Mouse (Mus musculus) heart, adult 2 months (tissue): ENCODE data around the gene Trmu. TPM values are rescaled to one million over a fixed set of nuclear protein-coding genes. Genes with fewer than 3 reads are reported as not detected.

Experiments used
- DNase-seq, 2 experiments: peaks; one replicate each; pipeline ENCODE4 v3.0.0; 2021
- H3K27ac ChIP-seq: fragments of 200-600 bp; 2 replicates; pipeline ENCODE4 v1.8.1; 2022
- H3K27me3 ChIP-seq: fragments of 200-500 bp; 2 replicates; pipeline ENCODE4 v1.6.1; 2012; ENCODE audit warnings: mild to moderate bottlenecking, low read length, inconsistent platforms, mixed read lengths; ENCODE audit not compliant: control insufficient read depth, insufficient read depth
- H3K36me3 ChIP-seq: fragments of 200-500 bp; 2 replicates; pipeline ENCODE4 v1.6.1; 2012; ENCODE audit warnings: low read length, inconsistent platforms; ENCODE audit not compliant: control insufficient read depth, insufficient read depth
- H3K4me1 ChIP-seq: fragments of 200-500 bp; 2 replicates; pipeline ENCODE4 v1.6.1; 2011; ENCODE audit warnings: low read length; ENCODE audit not compliant: control insufficient read depth, insufficient read depth
- H3K4me3 ChIP-seq: fragments of 200-600 bp; 2 replicates; pipeline ENCODE4 v1.8.1; 2022
- H3K79me2 ChIP-seq: fragments of 200-500 bp; replicated peaks from 2 replicates; pipeline ENCODE4 v1.6.1; 2012; ENCODE audit warnings: mild to moderate bottlenecking, inconsistent platforms, low read length, moderate library complexity, mixed read lengths; ENCODE audit not compliant: control insufficient read depth, insufficient read depth
- H3K9ac ChIP-seq: fragments of 200-500 bp; 2 replicates; pipeline ENCODE4 v1.6.1; 2012; ENCODE audit warnings: low read depth, mild to moderate bottlenecking, control low read depth, inconsistent platforms, low read length, mixed read lengths
- CTCF ChIP-seq: fragments of 200-600 bp; IDR thresholded peaks from 2 replicates; pipeline ENCODE4 v1.8.1; 2022; ENCODE audit warnings: antibody characterized with exemption, mild to moderate bottlenecking, moderate library complexity
- EP300 ChIP-seq: fragments of 200-500 bp; IDR thresholded peaks from 2 replicates; pipeline ENCODE4 v1.6.1; 2011; ENCODE audit warnings: low read depth, low read length, control low read depth; ENCODE audit not compliant: insufficient read depth
- POLR2A ChIP-seq: fragments of 200-500 bp; IDR thresholded peaks from 2 replicates; pipeline ENCODE4 v1.6.1; 2011; ENCODE audit warnings: mild to moderate bottlenecking, low read depth, low read length, control low read depth; ENCODE audit not compliant: insufficient read depth
- WGBS: fragments of 180-500 bp; shearing (Covaris S2); methylation state at CpG from one replicate; pipeline ENCODE4 v1.1.7; 2018; 5-methylcytosine and 5-hydroxymethylcytosine counted together
- intact Hi-C: fragments of 180-260 bp; cut with DNase I; formaldehyde crosslinking; loops from one replicate; pipeline ENCODE4 v1.15.1; 2025
- polyA plus RNA-seq: library from polyadenylated mRNA; depleted of rRNA; stranded (reverse); fragments of >200 nt; gene quantifications from 2 replicates; pipeline ENCODE4 v1.2.3, GENCODE M21; 2012
- total RNA-seq, 2 experiments: library from RNA; stranded (reverse); gene quantifications; 2 replicates each; pipeline ENCODE4 v1.2.3; 2021

The Trmu gene
- total and polyA plus RNA-seq, 3 experiments: 15.7 to 23.5 (median 15.9) TPM

DNA sequence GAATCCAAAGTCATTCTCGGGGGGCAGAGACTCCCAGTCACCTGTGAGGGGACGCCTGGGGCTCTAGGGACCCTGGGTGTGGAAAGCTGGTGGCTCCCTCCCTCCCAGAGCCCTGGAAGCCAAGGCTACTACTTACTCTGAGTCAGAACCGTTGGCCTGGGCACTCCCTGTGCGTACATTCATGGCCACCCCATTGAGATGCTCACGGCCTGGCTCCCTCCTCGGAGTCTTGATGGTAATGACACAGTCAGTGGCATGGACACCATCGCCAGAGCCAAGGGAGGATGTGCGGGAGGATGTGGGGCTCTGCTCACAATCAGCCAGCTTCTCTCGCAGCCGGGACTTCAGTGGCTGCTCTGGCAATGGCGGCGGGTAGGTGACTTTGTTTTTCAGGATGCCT, 21.7 kb downstream of the Trmu start:
- Histone ChIP-seq H3K4me1 (no peaks in the 10 kb centered on the region), H3K27ac (no peak overlapping the region), H3K36me3 (no peaks in the 10 kb centered on the region), H3K27me3 (no peaks in the 10 kb centered on the region), H3K9ac (no peak overlapping the region), H3K79me2 (no peaks in the 10 kb centered on the region), H3K4me3 (no peak overlapping the region)
- WGBS: 71% methylated on average over 12 of the region's 12 CpGs
- TF ChIP-seq CTCF: no peak
- TF ChIP-seq EP300: no peak
- TF ChIP-seq POLR2A: no peak
- DNase-seq: no peak
- intact Hi-C loops: no loop called here

DNA sequence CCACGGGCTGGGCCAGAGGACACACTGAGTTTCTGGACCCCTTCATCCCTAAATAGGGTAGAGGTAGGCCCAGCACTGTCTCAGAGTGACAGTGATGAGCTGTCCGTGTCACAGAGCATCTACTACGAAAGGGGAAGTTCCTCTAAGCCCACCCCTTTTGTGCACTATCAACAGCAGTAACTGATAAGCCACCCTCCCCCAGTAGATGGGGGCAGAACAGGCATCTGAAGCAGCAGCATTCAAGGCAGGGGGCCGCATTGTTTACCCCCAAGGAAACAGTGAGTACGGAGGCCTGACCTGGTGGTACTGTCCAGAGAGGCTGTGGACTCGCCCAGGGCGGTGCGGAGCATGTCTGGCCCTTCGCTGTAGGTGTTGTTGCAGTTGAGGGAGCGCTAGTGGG, 23.4 kb downstream of the Trmu start:
- TF ChIP-seq CTCF: no peak
- TF ChIP-seq POLR2A: no peak
- TF ChIP-seq EP300: no peak
- no peak for DNase-seq
- Histone ChIP-seq H3K4me1 (no peaks in the 10 kb centered on the region), H3K4me3 (no peak overlapping the region), H3K27ac (no peak overlapping the region), H3K79me2 (no peaks in the 10 kb centered on the region), H3K9ac (no peak overlapping the region), H3K27me3 (no peaks in the 10 kb centered on the region), H3K36me3 (no peaks in the 10 kb centered on the region)
- intact Hi-C loops: no loop called here
- 67% methylated on average over 10 of the region's 10 CpGs for WGBS

DNA sequence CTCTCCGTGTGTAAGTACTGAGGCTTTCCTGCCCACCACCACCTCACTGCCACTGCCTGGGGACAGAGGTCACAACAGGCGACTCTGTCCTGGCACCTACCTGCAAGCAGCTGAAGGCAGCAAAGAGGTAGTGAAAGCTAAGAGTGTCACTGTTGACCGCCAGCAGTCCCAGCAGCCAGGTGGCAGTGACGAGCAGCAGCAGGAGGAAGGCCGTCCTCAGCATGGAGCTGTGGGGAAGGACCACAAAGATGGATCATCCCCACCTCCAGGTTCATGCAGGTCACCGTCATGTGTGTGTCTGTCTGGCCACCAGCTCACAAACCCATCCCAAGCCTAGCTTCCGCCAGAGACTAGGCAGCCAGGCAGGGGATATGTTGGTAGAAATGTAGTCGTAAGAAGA, 24.7 kb downstream of the Trmu start:
- H3K4me1 ChIP-seq: no peaks in the 10 kb centered on the region
- no peak for DNase-seq
- H3K79me2 ChIP-seq: no peaks in the 10 kb centered on the region
- H3K9ac ChIP-seq: no peak overlapping the region
- TF ChIP-seq EP300 (no peak), CTCF (peak; percentile 62), POLR2A (no peak)
- WGBS: 66% methylated on average over 8 of the region's 8 CpGs
- no peaks in the 10 kb centered on the region for H3K27me3 ChIP-seq
- no peak overlapping the region for H3K4me3 ChIP-seq
- H3K27ac ChIP-seq: no peak overlapping the region
- intact Hi-C loops: no loop called here
- H3K36me3 ChIP-seq: no peaks in the 10 kb centered on the region

DNA sequence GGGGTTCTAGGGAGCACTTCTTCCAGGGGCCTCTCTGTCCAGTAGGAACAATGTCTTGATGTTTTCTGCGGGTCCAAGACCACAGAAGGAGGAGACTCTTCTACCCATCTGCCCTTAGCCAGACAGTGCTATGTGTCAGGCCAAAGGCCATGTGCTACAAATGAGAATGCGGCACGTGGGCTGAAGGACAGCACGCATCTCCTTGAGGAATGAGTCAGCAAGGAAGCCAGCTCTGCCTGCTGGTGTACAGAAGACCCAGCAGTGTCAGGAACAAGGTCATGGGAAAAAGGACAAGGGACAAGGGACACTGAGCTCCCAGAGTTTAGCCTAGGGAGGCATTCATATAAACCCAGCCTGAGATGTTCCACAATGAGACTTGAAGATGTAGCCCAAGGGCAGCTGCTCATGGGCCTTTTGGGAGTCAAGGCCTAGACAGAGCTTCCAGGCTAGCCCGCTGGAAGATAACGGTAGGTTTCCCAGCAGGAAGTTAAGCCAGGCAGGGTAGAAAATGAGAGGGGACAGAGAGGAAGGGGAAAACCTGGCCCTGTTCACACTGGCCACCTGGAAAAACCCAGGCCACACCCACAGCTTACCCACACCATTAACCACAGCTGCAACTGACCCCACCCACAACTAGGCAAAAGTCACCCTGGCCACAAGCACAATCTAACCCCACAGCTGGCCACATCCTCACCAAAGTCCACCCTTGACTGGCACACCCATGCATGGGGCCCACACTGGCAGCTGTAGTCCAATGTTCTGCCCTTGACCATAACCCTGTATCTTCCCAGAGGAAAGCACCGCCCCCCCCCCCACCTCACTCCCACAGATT, 29.8 kb downstream of the Trmu start:
- intact Hi-C loops: no loop called here
- Histone ChIP-seq H3K79me2 (no peaks in the 10 kb centered on the region), H3K27ac (no peak overlapping the region), H3K4me3 (no peak overlapping the region), H3K27me3 (no peaks in the 10 kb centered on the region), H3K36me3 (no peaks in the 10 kb centered on the region), H3K4me1 (no peaks in the 10 kb centered on the region), H3K9ac (no peak overlapping the region)
- DNase-seq: no peak
- WGBS: 77% methylated on average over 7 of the region's 7 CpGs
- TF ChIP-seq POLR2A (no peak), CTCF (no peak), EP300 (no peak)

DNA sequence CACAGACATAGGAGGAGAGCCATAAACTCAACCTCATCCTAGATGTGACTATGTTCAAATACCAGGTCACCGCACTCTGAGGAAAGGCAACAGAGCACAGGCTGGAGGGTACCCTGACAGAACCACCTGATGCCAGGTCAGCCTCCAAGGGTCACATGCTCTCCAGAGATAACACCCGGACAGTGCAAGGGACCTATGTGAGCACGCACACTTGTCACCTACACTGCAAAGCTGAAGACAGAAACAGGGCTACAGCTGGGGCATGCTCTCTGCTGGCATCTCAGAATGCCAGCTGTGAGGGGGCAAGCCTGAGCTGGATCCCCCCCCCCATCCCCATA, 30.3 kb downstream of the Trmu start:
- TF ChIP-seq POLR2A: no peak
- no peak for TF ChIP-seq EP300
- TF ChIP-seq CTCF: no peak
- H3K27me3 ChIP-seq: no peaks in the 10 kb centered on the region
- no peaks in the 10 kb centered on the region for H3K36me3 ChIP-seq
- no peaks in the 10 kb centered on the region for H3K4me1 ChIP-seq
- no peak overlapping the region for H3K9ac ChIP-seq
- DNase-seq: no peak
- no peak overlapping the region for H3K27ac ChIP-seq
- 68% methylated on average over 3 of the region's 3 CpGs for WGBS
- intact Hi-C loops: no loop called here
- no peaks in the 10 kb centered on the region for H3K79me2 ChIP-seq
- H3K4me3 ChIP-seq: no peak overlapping the region

DNA sequence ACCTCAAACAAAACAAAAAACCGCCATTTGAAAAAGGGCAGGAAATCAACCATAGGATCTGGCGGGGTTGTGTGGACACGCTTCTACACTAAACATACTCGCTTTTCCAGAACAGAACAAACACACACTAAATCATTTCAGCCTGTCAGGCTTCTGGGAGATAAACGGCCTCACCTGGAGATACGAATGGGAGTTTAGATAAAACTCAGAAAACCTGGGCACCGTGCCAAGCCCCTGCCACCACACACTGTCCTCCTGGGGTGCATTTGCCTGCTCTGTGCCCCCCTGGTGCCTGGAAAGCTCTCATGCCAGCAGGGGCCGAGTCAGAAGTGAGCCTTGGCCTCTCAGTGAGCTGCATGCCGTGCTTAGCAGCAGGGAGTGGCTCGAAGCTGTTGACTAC, 30.8 kb downstream of the Trmu start:
- TF ChIP-seq EP300: no peak
- intact Hi-C loops: no loop called here
- H3K79me2 ChIP-seq: no peaks in the 10 kb centered on the region
- H3K27me3 ChIP-seq: no peaks in the 10 kb centered on the region
- no peak overlapping the region for H3K9ac ChIP-seq
- H3K4me3 ChIP-seq: no peak overlapping the region
- 56% methylated on average over 10 of the region's 10 CpGs for WGBS
- DNase-seq: no peak
- H3K27ac ChIP-seq: no peak overlapping the region
- no peaks in the 10 kb centered on the region for H3K4me1 ChIP-seq
- no peaks in the 10 kb centered on the region for H3K36me3 ChIP-seq

DNA sequence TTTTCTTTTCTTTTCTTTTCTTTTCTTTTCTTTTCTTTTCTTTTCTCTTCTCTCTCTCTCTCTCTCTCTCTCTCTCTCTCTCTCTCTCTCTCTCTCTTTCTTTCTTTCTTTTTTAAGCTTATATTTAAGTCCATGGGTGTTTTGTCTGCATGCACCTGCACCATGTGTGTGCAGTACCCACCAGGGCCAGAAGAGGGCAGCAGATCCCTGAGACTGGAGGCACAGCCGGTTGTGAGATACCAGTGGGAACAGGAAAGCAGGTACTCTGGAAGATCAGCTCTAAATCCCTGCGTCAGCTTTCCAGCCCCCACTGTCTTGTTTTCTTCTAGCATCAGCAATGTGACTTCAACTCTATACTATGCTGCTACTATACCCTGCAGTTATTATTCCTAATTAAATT, 34.5 kb downstream of the Trmu start:
- peak in 1 of 2 experiments; percentile 46 for DNase-seq
- WGBS: 38% methylated on average over 2 of the region's 2 CpGs
- no peak for TF ChIP-seq POLR2A
- TF ChIP-seq EP300: no peak
- peak; percentile 60 for TF ChIP-seq CTCF

More for the DNA sequence above, 34.5 kb downstream of the Trmu start:
- Histone ChIP-seq H3K27ac (no peak overlapping the region), H3K79me2 (no peaks in the 10 kb centered on the region), H3K27me3 (no peaks in the 10 kb centered on the region), H3K4me3 (no peak overlapping the region), H3K9ac (no peak overlapping the region), H3K36me3 (no peaks in the 10 kb centered on the region), H3K4me1 (no peaks in the 10 kb centered on the region)
- intact Hi-C loops: no loop called here
